Mouse (Mus musculus) CD4-positive, CD25-positive, alpha-beta regulatory T cell, adult 4 months (primary cell): Measurements from ENCODE around the gene Setd1a. TPM values are rescaled to one million over a fixed set of nuclear protein-coding genes. Genes with fewer than 3 reads are reported as not detected.

Experiments used
- ATAC-seq: one replicate; pipeline ENCODE4 v1.8.0; 2017
- polyA plus RNA-seq, 2 experiments: library from polyadenylated mRNA; unstranded; fragments of 100-300 nt; shearing (Covaris generic); gene quantifications; one replicate each; pipeline ENCODE4 v1.2.1; 2017

The Setd1a gene
- polyA plus RNA-seq, 2 experiments from 2014 or later: 5.8 to 6.6 TPM

DNA sequence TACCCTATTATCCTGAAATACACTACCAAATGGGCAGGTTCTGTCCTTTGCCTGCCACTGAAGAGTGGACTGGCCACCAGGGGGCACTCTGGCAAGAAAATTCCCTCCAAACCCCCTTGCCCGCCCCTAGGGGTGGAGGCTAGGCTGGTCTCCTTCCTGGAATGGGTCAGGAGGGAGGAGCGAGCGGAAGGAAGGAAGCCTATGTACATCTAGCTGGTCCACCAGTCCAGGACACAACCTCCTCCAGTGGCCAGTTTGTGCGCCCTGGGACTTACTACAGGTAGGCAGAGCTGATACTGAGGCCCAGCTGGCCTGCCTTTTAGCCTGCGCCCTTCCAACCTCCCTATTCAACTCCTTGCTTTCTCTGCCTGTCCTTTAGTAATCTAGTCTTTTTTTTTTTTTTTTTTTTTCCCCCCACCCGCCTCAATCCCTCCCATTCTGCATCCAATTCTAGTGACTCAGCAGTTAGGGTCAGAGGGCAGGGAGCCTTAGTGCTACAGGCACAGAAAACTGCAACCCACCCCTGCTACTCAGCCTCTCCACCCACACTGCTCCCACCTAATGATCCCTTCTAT, 24.1 kb downstream of the Setd1a start, which contains the start of gene Hsd3b7:
Gene Hsd3b7, plus strand, starts transcription at position 170 of the 575 bp plus-strand sequence.
- peak; percentile 77 for ATAC-seq

DNA sequence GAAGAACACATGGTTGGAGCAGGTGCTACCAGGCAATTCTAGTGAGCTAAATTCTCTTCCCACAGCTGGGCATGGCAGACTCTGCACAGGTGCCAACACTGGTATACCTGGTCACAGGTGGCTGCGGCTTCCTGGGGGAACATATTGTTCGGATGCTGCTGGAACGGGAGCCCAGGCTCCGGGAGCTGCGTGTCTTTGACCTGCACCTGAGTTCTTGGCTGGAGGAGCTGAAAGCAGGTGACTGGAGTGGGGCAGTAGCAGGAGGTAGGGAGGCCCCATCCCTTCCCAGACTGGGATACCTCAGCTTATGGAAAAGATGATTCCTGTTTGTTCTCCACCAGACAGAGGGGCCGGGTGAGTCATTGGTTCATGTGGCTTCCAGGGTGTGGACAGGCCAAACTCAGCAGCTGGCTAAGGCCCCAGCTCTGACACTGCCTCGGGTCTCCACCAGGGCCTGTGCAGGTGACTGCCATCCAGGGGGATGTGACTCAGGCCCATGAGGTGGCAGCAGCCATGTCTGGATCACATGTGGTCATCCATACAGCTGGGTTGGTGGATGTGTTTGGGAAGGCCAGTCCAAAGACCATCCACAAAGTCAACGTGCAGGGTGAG, 24.6 kb downstream of the Setd1a start:
- no peak for ATAC-seq

- ATAC-seq: no peak
Observed at GRCm38 (mm10) chr7:127802313-127802712, 25.8 kb downstream of the Setd1a start.

- no peak for ATAC-seq
Observed at GRCm38 (mm10) chr7:127808821-127809220, 32.4 kb downstream of the Setd1a start.

DNA sequence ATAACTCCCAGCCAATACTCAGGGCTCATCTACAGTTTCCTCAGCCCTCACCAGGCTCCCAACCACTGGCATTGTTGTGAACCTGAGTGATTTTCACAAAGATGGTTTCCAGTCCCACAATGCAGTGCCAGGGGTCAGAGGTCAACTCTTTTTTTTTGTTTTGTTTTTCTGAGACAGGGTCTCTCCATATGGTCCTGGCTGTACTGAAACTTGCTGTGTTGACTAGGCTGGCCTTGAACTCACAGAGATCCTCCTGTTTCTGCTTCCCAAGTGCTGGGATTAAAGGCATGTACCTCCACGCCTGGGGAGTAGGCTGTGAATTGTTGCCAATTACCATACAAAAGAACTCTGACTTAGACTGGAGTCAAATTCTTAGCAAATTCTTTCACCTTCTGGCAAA, 33.4 kb downstream of the Setd1a start:
- ATAC-seq: no peak

DNA sequence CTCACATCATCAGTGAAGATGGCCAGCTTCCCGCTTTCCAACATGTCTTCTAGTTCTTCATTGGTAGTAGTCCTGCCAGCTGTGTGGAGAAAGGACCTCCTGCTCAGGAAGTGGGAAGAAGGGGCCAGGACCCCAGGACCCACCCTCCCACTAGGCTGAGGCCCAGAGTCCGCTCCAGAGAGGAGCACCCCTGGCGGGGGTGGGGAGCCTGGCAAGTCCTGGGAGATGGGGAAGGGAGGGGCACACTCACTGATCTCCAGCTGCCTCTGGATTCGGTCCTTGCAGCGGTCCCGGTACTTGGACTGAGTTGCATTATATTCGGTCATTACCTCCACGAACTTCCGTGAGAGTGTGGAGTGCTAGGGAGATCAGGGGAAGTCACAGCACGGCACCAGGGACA, 34.2 kb downstream of the Setd1a start:
- no peak for ATAC-seq

GRCm38 (mm10) chr7:127811240-127811639, 34.8 kb downstream of the Setd1a start:
- no peak for ATAC-seq

DNA sequence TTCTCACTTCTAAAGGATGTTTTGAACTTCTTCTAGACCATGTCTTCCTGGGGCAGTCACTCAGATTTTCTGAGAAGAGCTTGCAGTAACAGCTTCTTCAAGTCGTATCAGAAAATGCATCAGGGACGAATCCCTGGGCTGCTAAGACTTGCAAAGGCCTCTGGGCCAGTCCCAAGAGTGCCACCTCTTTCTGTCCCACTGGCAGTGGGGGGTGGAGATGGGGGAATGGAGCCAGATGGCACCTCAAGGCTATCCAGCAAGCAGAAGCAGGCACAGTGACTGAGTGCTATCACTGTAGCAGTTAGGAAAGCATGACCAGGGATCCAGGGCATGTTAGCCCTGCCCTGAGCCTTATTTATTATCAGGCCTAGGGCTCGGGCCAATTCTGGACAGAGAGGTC, 35.8 kb downstream of the Setd1a start:
- ATAC-seq: no peak

- ATAC-seq: no peak
Observed at GRCm38 (mm10) chr7:127813821-127814220, 37.4 kb downstream of the Setd1a start.

DNA sequence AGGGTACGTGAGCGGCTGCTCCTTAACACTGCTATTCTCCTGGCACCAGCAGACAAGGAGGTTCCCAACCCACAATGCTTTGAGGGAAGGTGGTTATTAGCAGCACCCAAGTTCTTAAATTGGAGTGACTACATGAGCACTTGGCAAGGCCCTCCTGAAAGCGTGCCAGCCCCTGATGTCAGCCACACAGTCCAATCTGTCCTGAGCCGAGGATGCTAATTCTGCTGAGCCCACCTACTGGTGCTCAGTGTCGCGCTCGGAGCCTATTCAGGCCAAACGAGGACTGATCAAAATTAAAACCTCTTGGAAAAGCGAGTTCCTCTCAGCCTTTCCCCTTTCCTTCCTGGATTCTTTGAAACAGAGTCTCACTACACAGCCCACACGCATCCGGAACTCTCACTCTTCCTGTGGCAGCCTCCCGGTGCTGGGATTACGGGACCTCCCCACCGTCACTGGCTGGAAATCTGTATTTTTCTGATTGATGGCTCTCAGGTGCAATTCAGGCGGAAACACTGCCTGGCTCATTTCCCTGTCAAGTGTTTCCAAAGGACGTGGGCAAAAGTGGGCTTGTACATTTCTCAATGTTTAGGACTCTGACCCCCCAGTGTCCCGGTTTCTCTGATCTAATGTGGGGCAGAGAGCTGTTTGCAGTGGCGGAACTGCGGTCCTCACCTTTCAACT, 37.9 kb downstream of the Setd1a start:
- no peak for ATAC-seq

- no peak for ATAC-seq
Observed at GRCm38 (mm10) chr7:127815116-127815665, 38.7 kb downstream of the Setd1a start.

DNA sequence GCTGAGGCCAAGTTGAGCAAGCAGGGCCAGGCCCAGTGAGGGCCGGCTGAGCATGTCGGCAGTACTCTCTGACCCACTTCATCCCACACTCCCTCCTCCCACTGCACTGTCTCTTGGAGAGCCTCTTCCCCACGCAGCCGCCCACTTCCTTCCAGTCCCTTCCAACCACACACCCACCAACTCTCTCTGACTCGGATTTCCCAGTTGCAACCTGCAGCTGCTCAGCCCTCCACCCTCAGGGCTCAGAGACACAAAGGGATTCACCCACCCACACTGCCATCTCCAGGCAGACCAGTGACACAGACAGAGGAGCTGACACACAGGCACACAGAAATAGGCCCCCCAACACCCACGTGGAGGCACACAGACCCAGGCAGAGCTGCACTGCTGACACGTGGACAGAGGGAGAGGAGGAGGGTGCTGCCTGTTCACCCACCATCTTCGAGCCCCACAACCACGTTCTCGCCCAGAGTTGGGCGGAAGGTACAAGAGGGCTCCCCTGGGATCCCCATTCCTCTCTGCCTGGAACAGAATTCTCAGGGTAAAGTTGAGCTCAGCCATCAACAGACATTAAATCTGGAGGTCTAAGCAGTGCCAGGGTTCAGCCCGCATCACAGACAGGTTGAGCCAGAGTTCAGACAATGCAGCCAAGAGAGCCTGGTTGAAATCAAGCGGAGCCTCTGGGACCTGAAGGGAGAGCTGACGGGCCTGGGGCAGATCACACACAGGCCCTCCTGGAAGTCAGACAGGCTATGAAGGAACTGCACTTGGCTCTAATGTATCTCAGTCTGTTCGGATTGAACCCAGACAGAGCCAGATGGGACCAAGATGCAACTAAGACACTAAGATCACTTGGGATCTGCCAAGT, 39.7 kb downstream of the Setd1a start:
- ATAC-seq: no peak

DNA sequence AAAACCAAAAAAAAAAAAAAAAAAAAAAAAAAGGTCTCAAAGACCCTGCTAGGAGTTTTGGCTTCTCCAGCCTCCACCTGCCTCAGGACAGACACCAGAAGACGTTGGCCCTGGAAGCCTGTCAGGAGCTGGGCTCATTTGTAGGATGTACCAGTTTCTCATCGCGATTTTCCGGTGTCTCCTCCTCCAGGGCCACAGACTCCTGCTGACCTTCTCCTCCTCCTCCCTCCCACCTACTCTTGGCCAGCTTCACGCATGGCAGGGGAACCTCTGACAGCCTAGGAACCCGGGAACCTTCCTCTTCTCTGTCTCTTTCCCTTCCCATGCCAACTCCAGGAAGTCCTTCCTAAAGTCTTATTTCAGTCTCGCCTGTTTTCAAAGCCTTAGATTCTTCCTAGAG, 40.6 kb downstream of the Setd1a start:
- no peak for ATAC-seq

GRCm38 (mm10) chr7:127817776-127818175, 41.3 kb downstream of the Setd1a start:
- ATAC-seq: no peak

- no peak for ATAC-seq
Observed at GRCm38 (mm10) chr7:127820836-127821509, 44.5 kb downstream of the Setd1a start.

DNA sequence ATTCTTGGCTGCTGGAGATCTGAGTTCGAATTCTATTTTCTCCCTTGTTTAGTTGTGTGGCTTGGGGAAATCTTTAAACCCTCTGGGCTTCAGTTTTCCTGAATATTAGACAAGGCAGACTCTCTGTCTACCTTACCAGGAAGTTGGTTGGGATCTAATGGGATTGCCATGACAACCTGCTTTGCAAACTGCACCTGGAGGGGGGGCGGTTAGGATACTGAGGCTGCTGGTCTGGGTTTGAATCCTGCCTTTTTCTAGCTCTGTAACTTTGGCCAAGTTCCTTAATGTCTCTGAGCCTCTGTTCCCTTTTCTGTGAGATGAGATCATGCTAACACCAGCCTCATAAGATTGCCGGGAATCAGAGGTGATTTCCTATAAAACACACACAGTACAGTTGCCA, 46.0 kb downstream of the Setd1a start:
- ATAC-seq: no peak

- ATAC-seq: no peak
Observed at GRCm38 (mm10) chr7:127823236-127824171, 47.0 kb downstream of the Setd1a start.

GRCm38 (mm10) chr7:127824176-127824871, 47.9 kb downstream of the Setd1a start, which contains the start of the genes Stx4a and Stx1b:
Stx4a (plus strand) TSS chr7:127824294.
Stx1b (minus strand) TSS chr7:127824549.
- no peak for ATAC-seq

- ATAC-seq: no peak
Observed at GRCm38 (mm10) chr7:127835550-127835949, 59.1 kb downstream of the Setd1a start.

DNA sequence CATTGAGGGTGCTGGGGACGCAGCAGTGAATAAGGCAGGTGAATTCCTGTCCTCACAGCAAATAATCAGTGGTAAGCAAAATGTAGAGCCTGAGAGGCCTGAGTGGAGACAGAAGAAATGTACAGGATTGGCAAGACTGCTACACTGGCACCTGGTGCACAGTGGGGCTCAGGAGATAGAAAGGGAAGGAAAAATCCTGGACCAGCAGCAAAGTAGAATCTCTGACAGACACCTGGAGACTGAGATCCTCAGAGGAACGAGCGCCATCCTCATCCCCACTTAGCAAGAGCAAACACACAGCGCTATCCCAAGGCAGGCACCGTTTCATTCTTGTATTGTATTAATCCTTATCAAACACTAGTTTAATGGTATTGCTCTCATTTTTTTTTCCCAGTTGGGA, 61.0 kb downstream of the Setd1a start:
- ATAC-seq: no peak
